Mouse (Mus musculus) heart, postnatal 25 days (tissue): ENCODE results near the gene Ptpre. TPM values are rescaled to one million over a fixed set of nuclear protein-coding genes. Genes with fewer than 3 reads are reported as not detected.
"Not testable (repeated sequence)": the region's sequence is repeated elsewhere in the genome, so short reads cannot be mapped to it uniquely, and the experiment has no call there.

Experiments used
- DNase-seq: peaks from one replicate; pipeline ENCODE4 v3.0.0; 2022; ENCODE audit warnings: low spot score
- intact Hi-C: fragments of 180-260 bp; cut with DNase I; formaldehyde crosslinking; loops from one replicate; pipeline ENCODE4 v1.15.1; 2025
- total RNA-seq, 2 experiments: library from RNA; stranded (reverse); gene quantifications; 2 replicates each; pipeline ENCODE4 v1.2.3; 2021

Ptpre gene
- total RNA-seq, 2 experiments from 2014 or later: 3.3 to 3.5 TPM

- intact Hi-C loops: no loop called here
- DNase-seq: no peak
Observed at GRCm38 (mm10) chr7:135571951-135572559, 34.8 kb downstream of the Ptpre start.

GRCm38 (mm10) chr7:135575319-135576069, 38.2 kb downstream of the Ptpre start:
- intact Hi-C loops, DNase-seq: not testable (repeated sequence)

GRCm38 (mm10) chr7:135576329-135576728, 39.0 kb downstream of the Ptpre start:
- intact Hi-C loops: no loop called here
- DNase-seq: no peak

GRCm38 (mm10) chr7:135578715-135579325, 41.5 kb downstream of the Ptpre start:
- no peak for DNase-seq
- intact Hi-C loops: no loop called here

- DNase-seq: no peak
- intact Hi-C loops: no loop called here
Observed at GRCm38 (mm10) chr7:135580306-135581091, 43.2 kb downstream of the Ptpre start.

GRCm38 (mm10) chr7:135581128-135581527, 43.8 kb downstream of the Ptpre start:
- no peak for DNase-seq
- intact Hi-C loops: no loop called here

GRCm38 (mm10) chr7:135585125-135585687, 47.9 kb downstream of the Ptpre start:
- DNase-seq: no peak
- intact Hi-C loops: no loop called here

GRCm38 (mm10) chr7:135586402-135586801, 49.1 kb downstream of the Ptpre start:
- no peak for DNase-seq
- intact Hi-C loops: no loop called here

- intact Hi-C loops: no loop called here
- DNase-seq: no peak
Observed at GRCm38 (mm10) chr7:135587821-135588575, 50.7 kb downstream of the Ptpre start.

- DNase-seq: no peak
- intact Hi-C loops: no loop called here
Observed at GRCm38 (mm10) chr7:135588620-135589309, 51.5 kb downstream of the Ptpre start.

GRCm38 (mm10) chr7:135591461-135591860, 54.2 kb downstream of the Ptpre start:
- no peak for DNase-seq
- intact Hi-C loops: no loop called here

GRCm38 (mm10) chr7:135593286-135593685, 56.0 kb downstream of the Ptpre start:
- no peak for DNase-seq
- intact Hi-C loops: no loop called here

- intact Hi-C loops: no loop called here
- no peak for DNase-seq
Observed at GRCm38 (mm10) chr7:135593825-135594224, 56.5 kb downstream of the Ptpre start.

GRCm38 (mm10) chr7:135594676-135595075, 57.4 kb downstream of the Ptpre start:
- intact Hi-C loops: no loop called here
- DNase-seq: no peak

- no peak for DNase-seq
Observed at GRCm38 (mm10) chr7:135595640-135596174, 58.4 kb downstream of the Ptpre start.

GRCm38 (mm10) chr7:135597006-135597405, 59.7 kb downstream of the Ptpre start:
- intact Hi-C loops: no loop called here
- no peak for DNase-seq

More at GRCm38 (mm10) chr7:135595640-135596174, 58.4 kb downstream of the Ptpre start:
- intact Hi-C loops: no loop called here

GRCm38 (mm10) chr7:135597604-135598289, 60.5 kb downstream of the Ptpre start:
- DNase-seq: peak; percentile 30
- intact Hi-C loops: no loop called here

GRCm38 (mm10) chr7:135598303-135598855, 61.1 kb downstream of the Ptpre start:
- intact Hi-C loops: no loop called here

More at GRCm38 (mm10) chr7:135598303-135598855, 61.1 kb downstream of the Ptpre start:
- DNase-seq: no peak
